Mouse (Mus musculus) stomach, adult 2 months (tissue): Measurements from ENCODE around the gene Bpifb9a. TPM values are rescaled to one million over a fixed set of nuclear protein-coding genes. Genes with fewer than 3 reads are reported as not detected.

Source experiments
- polyA plus RNA-seq: library from polyadenylated mRNA; depleted of rRNA; stranded (reverse); fragments of >200 nt; gene quantifications from 2 replicates; pipeline ENCODE4 v1.2.3, GENCODE M21; 2012; rRNA removed

Bpifb9a gene
- polyA plus RNA-seq: not detected in 2 replicates

DNA sequence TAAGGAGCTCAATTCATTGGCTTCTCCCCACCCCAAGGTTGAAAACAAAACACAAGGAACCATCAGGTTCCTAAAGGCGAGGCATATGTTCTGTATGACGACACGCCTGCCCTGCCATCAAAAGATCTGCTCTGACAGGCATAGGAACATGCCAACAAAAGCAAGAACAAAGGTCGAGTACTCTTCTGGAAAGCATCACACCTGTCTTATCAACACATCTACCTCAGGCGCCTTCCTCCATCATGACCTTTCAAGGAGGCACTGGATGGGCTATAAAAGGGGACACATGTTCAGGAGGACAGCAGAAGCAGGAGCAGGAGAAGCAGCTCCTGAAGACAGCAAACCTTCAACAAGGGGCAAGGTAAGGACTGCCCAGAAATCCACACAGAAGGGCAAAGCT lies at the start of gene Bpifb9a:
TSS of gene Bpifb9a (plus strand) at position 301 of the 400 bp plus-strand sequence.

DNA sequence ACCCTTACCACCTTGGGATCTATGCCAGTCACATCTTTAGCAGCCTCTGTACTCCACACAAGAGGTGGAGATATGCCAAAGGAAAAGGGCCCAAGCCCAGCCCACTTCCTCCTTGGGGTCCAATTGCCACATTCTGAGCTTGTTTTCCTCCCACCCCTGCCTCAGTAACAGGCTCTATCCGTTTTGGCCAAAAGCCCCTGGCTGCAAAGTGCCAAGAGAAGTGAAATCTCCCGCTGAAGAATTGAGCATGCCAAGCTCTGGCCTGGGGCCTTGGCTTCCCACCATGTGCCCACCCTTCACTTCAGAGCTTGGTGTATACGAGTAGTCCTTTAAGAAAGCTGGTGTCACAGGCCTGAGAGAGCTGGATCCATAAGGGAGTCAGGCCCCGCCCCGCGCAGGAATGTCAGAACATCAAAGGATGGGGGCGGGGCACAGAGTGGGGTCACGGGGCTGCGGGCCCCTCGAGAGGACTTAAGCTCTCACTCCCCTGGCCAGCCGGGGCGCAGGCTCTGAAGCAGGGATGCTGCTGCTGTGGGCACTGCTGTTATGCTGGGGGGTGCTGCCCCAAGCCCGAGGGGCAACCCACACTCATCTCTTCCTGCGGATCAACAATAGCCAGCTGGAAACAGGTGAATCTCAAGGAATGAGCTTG lies 34.3 kb upstream of the Bpifb9a start, which contains the start of gene Bpifb5:
TSS of gene Bpifb5 (plus strand) at position 478 of the 652 bp plus-strand sequence.

DNA sequence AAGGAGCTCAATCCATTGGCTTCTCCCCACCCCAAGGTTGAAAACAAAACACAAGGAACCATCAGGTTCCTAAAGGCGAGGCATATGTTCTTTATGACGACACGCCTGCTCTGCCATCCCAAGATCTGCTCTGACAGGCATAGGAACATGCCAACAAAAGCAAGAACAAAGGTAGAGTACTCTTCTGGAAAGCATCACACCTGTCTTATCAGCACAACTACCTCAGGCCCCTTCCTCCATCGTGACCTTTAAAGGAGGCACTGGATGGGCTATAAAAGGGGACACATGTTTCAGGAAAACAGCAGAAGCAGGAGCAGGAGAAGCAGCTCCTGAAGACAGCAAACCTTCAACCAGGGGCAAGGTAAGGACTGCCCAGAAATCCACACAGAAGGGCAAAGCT lies 49.3 kb downstream of the Bpifb9a start, which contains the start of gene Bpifb9b:
TSS of gene Bpifb9b (plus strand) at position 301 of the 400 bp plus-strand sequence.

Other genes starting within 250 kb of the Bpifb9a start
- gene Bpifa2, start 249.6 kb upstream of the Bpifb9a start, polyA plus RNA-seq: not detected in 2 replicates
- not detected in 2 replicates for gene Bpifa3, start 127.5 kb upstream of the Bpifb9a start, polyA plus RNA-seq
- gene Bpifa1, start 115.0 kb upstream of the Bpifb9a start, polyA plus RNA-seq: not detected in 2 replicates
- 1.4 and 1.7 TPM in 2 replicates for gene Bpifa5, start 95.2 kb upstream of the Bpifb9a start, polyA plus RNA-seq
- 215 and 288 TPM in 2 replicates for gene Bpifb1, start 67.0 kb upstream of the Bpifb9a start, polyA plus RNA-seq
- gene Bpifb5, start 34.1 kb upstream of the Bpifb9a start, polyA plus RNA-seq: 0.55 and 0.77 TPM in 2 replicates
- gene Bpifb9b, start 49.4 kb downstream of the Bpifb9a start, polyA plus RNA-seq: not detected in 2 replicates
- gene Cdk5rap1, start 115.2 kb downstream of the Bpifb9a start, polyA plus RNA-seq: 2.3 and 3.1 TPM in 2 replicates
- 16.3 and 20.8 TPM in 2 replicates for gene Snta1, start 150.2 kb downstream of the Bpifb9a start, polyA plus RNA-seq
- gene Cbfa2t2, start 178.6 kb downstream of the Bpifb9a start, polyA plus RNA-seq: 3.4 and 4.7 TPM in 2 replicates